Mouse (Mus musculus) urinary bladder, postnatal 10 days (tissue): Measurements from ENCODE around the gene Sipa1l2.

Source experiments
- DNase-seq: peaks from one replicate; pipeline ENCODE4 v3.0.0; 2022; ENCODE audit warnings: low spot score

Gene Sipa1l2

DNA sequence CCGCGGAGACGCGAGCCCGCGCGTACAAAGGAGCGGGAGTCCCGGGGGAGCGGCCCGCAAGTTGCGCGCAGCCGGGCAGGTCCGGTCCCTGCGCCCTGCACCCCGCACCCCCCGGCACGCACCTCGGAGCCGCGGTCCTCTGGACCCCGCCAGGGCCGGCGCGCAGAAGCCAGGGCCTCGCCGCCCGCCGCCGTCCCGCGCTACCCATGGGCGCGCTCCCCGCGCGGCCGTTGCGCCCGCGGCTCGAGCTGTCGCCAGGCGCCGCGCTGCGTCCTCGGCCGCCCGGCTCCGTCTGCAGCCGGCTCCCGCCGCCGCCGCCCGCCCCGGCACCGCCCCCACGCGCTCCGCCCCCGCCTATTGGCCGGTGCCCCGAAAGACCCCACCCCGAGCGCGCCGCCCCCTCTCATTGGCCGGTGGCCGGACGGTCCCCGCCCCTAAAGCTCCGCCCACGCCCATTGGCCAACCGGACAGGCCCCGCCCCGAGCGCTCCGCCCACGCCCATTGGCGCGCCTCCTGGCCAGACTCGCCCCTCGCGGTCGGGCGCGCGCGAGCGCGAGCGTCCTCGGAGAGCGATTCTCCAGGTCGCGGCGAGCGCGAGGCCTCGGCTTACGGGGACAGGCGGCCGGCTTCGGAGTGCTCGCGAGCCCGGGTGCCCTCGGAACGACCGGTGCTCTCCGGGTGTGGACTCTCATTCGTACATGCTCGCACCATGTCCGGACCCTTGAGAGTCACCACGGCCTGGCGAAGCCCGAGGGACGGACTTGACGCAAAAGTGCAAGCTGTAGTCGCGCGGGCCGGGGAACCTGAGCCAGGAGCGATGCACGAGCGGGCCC lies at the start of gene Sipa1l2:
TSS of gene Sipa1l2 (minus strand) at position 276 of the 833 bp plus-strand sequence.
- peak; percentile 97 for DNase-seq

- DNase-seq, result no peak
Measured at GRCm38 (mm10) chr8:125618543-125619335, 49.1 kb upstream of the Sipa1l2 start.

GRCm38 (mm10) chr8:125616935-125617334 lies 47.3 kb upstream of the Sipa1l2 start:
- no peak for DNase-seq

- DNase-seq, result no peak
Measured at GRCm38 (mm10) chr8:125616039-125616438, 46.4 kb upstream of the Sipa1l2 start.

GRCm38 (mm10) chr8:125613552-125613951 lies 43.9 kb upstream of the Sipa1l2 start:
- no peak for DNase-seq

- no peak for DNase-seq
Measured at GRCm38 (mm10) chr8:125611799-125612560, 42.4 kb upstream of the Sipa1l2 start.

GRCm38 (mm10) chr8:125611024-125611798 lies 41.6 kb upstream of the Sipa1l2 start:
- no peak for DNase-seq

DNA sequence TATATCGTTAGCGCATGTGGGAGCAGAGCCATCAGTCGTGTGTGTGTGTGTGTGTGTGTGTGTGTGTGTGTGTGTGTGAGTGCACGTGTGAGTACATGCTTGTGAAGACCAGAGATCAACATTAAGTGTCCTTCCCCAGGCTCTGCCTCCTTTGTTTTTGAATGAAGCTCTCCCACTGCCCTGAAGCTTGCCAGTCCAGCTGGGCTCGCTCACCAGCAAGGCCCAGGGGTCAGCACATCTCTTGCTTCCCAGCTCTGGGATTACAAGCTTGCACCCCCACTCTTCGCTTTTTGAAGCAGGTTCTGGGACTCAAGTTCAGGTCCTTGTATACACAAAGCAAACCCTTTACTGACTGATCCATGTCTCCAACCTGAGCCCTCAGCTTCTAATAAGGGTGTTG lies 40.1 kb upstream of the Sipa1l2 start:
- no peak for DNase-seq

DNA sequence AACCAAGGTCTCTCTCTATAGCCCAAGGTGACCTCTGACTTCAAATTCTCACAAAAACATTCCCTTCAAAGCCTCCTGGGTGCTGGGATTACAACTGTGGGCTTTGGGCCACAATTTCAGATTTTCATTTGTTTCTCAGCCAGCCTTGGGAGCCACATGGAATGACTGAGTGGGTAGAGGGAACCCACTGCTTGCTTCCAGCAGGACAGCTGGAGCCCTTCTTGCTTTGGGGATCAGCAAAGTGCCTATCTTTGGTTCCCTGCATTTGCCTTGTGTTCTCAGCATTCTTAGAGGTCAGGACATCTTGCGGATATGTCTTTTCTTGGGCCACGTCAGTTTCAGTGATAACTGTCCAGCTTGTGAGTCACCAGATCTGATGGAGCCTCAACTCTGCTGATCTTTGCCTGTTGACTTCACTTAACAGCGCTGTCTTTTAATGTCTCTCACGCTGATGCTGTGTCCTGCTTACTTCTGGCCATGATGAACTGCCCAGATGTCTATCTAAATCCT lies 38.2 kb upstream of the Sipa1l2 start:
- DNase-seq, result no peak

GRCm38 (mm10) chr8:125606937-125607336 lies 37.3 kb upstream of the Sipa1l2 start:
- DNase-seq, result no peak

DNA sequence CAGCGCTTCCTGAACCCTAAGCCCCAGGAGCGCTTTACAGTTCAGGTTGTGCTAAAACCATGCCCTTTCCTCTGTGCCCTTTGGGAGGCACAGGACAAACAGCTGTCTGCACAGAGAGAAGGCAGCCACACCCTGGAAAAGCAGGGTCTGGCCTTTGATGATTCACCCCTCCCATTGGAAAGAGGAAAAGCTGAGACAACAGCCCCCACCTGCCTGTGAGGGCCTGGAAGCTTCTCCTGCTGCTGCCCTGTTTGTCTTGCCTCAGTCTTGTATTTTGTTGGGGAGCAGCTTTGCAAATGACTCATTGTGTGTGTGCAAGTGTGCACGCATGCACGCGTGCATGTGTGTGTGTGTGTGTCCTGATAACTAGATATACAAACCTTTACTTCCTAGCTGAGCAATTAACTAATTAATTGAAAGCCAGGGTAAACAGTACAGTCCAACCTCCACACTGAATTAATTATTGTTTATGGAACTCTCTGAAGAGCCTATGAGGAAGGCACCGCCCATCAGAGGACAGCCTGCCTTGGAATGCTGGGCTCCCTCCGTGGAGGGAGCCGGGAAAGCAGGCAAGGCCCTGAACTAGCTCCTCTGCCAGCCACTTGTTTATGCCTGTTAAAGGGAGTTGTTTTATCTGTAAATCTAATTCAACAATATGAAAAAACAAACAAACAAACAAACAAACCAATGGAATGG lies 35.4 kb upstream of the Sipa1l2 start:
- DNase-seq, result no peak

DNA sequence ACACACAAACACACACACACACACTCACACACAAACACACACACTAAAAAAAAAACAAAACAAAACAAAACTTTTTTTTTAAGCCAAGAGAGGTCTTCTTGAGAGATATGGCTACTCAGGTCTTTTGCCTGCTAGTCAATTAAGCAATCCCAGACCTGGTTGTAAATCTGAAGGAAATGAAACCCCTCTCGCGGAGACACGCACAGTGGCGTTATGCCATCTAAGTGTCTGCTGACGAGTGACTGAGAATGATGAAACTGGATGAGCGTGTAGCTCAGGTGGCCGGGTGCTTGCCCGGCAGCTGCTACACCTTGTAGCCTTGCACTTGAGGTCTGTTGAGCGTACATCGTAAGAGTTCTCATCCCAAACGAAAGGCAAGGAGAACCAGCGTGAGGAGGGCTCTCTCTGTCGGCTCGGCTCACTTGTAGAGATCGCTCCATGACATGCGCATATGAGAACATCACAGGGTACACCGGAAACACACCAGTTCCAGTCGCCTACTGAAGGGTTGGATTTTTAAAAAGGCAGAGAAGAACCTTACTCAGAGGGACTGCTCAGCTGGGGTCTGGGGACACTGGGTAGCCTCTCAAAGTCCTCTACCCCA lies 34.7 kb upstream of the Sipa1l2 start:
- DNase-seq, result no peak

DNA sequence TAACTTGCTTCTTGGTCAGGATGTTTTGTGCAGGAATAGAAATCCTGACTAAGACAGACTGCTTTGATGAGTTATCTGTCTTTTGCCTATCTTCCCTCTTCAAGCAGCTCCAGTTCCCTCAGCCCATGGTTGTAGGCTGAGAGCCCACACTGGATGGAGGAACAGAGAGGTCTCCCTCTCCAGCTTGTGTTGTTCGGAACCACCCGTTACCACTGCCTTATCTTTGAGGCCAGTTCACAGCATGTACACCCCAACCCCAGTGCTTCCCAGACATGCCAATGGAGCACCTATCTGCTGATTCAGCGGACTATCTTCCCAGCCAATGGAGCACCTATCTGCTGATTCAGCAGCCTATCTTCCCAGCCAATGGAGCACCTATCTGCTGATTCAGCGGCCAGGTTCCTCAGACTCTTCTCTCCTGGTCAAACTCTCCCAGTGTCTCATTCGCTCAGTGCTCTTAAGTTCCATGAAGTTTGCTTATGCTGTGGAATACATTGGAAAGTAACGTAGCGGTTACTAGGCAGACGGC lies 33.8 kb upstream of the Sipa1l2 start:
- DNase-seq, result no peak

- no peak for DNase-seq
Measured at GRCm38 (mm10) chr8:125600033-125600686, 30.6 kb upstream of the Sipa1l2 start.

DNA sequence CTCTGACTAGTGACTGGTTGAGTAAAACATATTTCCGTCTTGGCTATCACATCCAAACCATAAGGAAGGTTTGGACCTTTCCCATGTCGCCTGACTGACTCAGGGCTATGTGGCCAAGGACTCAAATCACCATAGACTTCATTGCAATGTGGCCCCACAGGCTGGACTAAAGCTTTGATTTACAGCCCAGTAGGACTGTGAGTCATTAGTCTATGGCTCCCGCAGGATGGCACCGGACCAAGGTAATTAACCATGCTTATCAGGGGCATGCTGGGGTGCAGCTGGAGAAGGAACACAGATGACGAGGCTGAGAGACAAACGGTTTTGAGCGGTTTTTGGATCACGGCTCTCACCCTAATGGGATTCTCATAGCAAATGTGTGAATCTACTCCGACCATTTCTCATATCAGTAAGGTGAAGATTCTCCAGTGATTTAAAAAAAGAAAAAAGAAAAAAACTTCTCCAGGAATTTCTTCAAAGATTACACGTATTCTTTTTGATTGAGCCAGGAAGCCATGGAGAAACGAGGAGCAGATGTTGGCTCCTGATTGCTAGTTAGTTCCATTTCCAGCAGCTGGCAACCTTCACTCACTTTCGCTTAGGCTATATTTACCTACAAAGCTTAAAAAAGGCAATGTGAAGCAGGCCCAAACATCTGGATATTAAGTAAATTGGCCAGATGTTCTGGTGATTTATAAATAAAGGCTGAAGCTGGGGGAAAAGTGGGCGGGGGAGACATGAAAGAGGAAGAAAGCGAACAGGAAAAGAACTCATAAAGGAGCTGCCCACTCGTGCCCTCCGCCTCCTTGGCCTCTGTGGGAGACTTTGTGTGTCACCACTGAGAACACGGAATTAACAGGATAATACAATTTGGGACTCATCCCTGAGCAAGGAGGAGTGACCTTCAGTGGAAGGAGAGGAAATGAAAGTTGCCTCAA lies 26.2 kb upstream of the Sipa1l2 start:
- DNase-seq, result no peak

- no peak for DNase-seq
Measured at GRCm38 (mm10) chr8:125590363-125590762, 20.8 kb upstream of the Sipa1l2 start.

- DNase-seq, result no peak
Measured at GRCm38 (mm10) chr8:125586587-125586986, 17.0 kb upstream of the Sipa1l2 start.

GRCm38 (mm10) chr8:125584276-125584675 lies 14.7 kb upstream of the Sipa1l2 start:
- DNase-seq, result no peak
